Mouse (Mus musculus) CH12.LX (cell line): ENCODE results near the gene Asb11. TPM values are rescaled to one million over a fixed set of nuclear protein-coding genes. Genes with fewer than 3 reads are reported as not detected.
A peak's percentile ranks its signal among the peaks of the same experiment; 100 is the strongest.

ENCODE experiments used
- DNase-seq: peaks from one replicate; pipeline ENCODE4 v3.0.0-alpha.2; 2013; ENCODE audit errors: extremely low read depth
- H3K27ac ChIP-seq: 2 replicates; pipeline ENCODE4 v1.5.1; 2012; ENCODE audit warnings: low read depth, mild to moderate bottlenecking, control low read depth, moderate library complexity; ENCODE audit not compliant: insufficient read depth
- H3K27me3 ChIP-seq: replicated peaks from 2 replicates; pipeline ENCODE3; 2012; ENCODE audit warnings: inconsistent platforms
- H3K36me3 ChIP-seq, 2 experiments: replicated peaks in 1 of 2; 2 replicates each; pipeline versions ENCODE3 to v1.6.1; 2012; ENCODE audit warnings: inconsistent platforms in 1 of 2, low read length in 1 of 2, mild to moderate bottlenecking in 1 of 2, mixed read lengths in 1 of 2, moderate library complexity in 1 of 2; ENCODE audit not compliant: control insufficient read depth in 1 of 2, insufficient read depth in 1 of 2
- H3K4me1 ChIP-seq, 2 experiments: 2 replicates each; pipeline ENCODE4 v1.6.1; 2012; ENCODE audit warnings: inconsistent platforms in 1 of 2, moderate library complexity in 1 of 2; ENCODE audit not compliant: insufficient read depth in 2 of 2, control insufficient read depth in 1 of 2
- H3K4me2 ChIP-seq: 2 replicates; pipeline ENCODE4 v1.6.1; 2012; ENCODE audit warnings: low read depth, mild to moderate bottlenecking, control low read depth; ENCODE audit not compliant: poor library complexity, insufficient read depth, severe bottlenecking
- H3K4me3 ChIP-seq, 3 experiments: fragments of 150-350 bp in 1 of 3; sonication (generic) in 1 of 3; replicated peaks in 1 of 3; 2 replicates each; pipeline versions ENCODE3 to v1.5.1; 2011 to 2012; ENCODE audit warnings: low read depth in 2 of 3, low read length in 2 of 3, mild to moderate bottlenecking in 2 of 3, moderate library complexity in 2 of 3, control low read depth in 1 of 3, improper control_type of control experiment in 1 of 3, inconsistent platforms in 1 of 3, mixed read lengths in 1 of 3; ENCODE audit not compliant: poor library complexity in 1 of 3
- H3K79me2 ChIP-seq: replicated peaks from 2 replicates; pipeline ENCODE4 v1.6.1; 2012; ENCODE audit warnings: mild to moderate bottlenecking, moderate library complexity; ENCODE audit not compliant: control insufficient read depth, poor library complexity, insufficient read depth, severe bottlenecking; ENCODE audit errors: extremely low read depth
- H3K9ac ChIP-seq: 2 replicates; pipeline ENCODE4 v1.6.1; 2012; ENCODE audit warnings: low read depth, mild to moderate bottlenecking, control low read depth, moderate library complexity; ENCODE audit not compliant: insufficient read depth
- H3K9me3 ChIP-seq: replicated peaks from 2 replicates; pipeline ENCODE3; 2012; ENCODE audit warnings: low read length, inconsistent platforms, mixed read lengths
- CHD1 ChIP-seq: IDR thresholded peaks from 2 replicates; pipeline ENCODE4 v1.6.1; 2012; ENCODE audit warnings: low read depth, low read length, improper control_type of control experiment, inconsistent platforms
- CHD2 ChIP-seq: IDR thresholded peaks from 2 replicates; pipeline ENCODE4 v1.6.1; 2011; ENCODE audit warnings: low read length, improper control_type of control experiment
- ETS1 ChIP-seq: conservative IDR thresholded peaks from 2 replicates; pipeline ENCODE4 v1.6.1; 2012; ENCODE audit warnings: low read depth, mild to moderate bottlenecking, inconsistent platforms, low read length, improper control_type of control experiment, moderate library complexity
- IRF4 ChIP-seq: IDR thresholded peaks from 2 replicates; pipeline ENCODE4 v1.6.1; 2014; ENCODE audit warnings: low read depth, mild to moderate bottlenecking, inconsistent platforms, low read length, improper control_type of control experiment
- JUN ChIP-seq: IDR thresholded peaks from 2 replicates; pipeline ENCODE4 v1.6.1; 2011; ENCODE audit warnings: low read depth, mild to moderate bottlenecking, low read length, improper control_type of control experiment, moderate library complexity; ENCODE audit not compliant: insufficient read depth
- JUND ChIP-seq: conservative IDR thresholded peaks from 2 replicates; pipeline ENCODE4 v1.6.1; 2011; ENCODE audit warnings: low read depth, low read length, improper control_type of control experiment
- KAT2A ChIP-seq: IDR thresholded peaks from 2 replicates; pipeline ENCODE4 v1.6.1; 2012; ENCODE audit warnings: low read length, improper control_type of control experiment, inconsistent platforms; ENCODE audit not compliant: insufficient replicate concordance
- MAFK ChIP-seq: IDR thresholded peaks from 2 replicates; pipeline ENCODE4 v1.6.1; 2011; ENCODE audit warnings: low read length, improper control_type of control experiment; ENCODE audit not compliant: insufficient replicate concordance
- MAZ ChIP-seq: IDR thresholded peaks from 2 replicates; pipeline ENCODE4 v1.6.1; 2012; ENCODE audit warnings: low read depth, mild to moderate bottlenecking, inconsistent platforms, low read length, improper control_type of control experiment, moderate library complexity
- MXI1 ChIP-seq: IDR thresholded peaks from 2 replicates; pipeline ENCODE4 v1.6.1; 2011; ENCODE audit warnings: mild to moderate bottlenecking, low read depth, low read length, improper control_type of control experiment
- MYC ChIP-seq: IDR thresholded peaks from 2 replicates; pipeline ENCODE4 v1.6.1; 2011; ENCODE audit warnings: low read depth, mild to moderate bottlenecking, improper control_type of control experiment, low read length
- NELFE ChIP-seq: IDR thresholded peaks from 2 replicates; pipeline ENCODE4 v1.6.1; 2011; ENCODE audit warnings: low read depth, low read length, improper control_type of control experiment
- NRF1 ChIP-seq: IDR thresholded peaks from 2 replicates; pipeline ENCODE4 v1.6.1; 2014; ENCODE audit warnings: low read depth, mild to moderate bottlenecking, inconsistent platforms, low read length, improper control_type of control experiment, moderate library complexity
- POLR2AphosphoS2 ChIP-seq: IDR thresholded peaks from 2 replicates; pipeline ENCODE4 v1.6.1; 2011; ENCODE audit warnings: low read depth, low read length, improper control_type of control experiment
- RAD21 ChIP-seq: IDR thresholded peaks from 2 replicates; pipeline ENCODE4 v1.6.1; 2011; ENCODE audit warnings: low read depth, mild to moderate bottlenecking, low read length, improper control_type of control experiment, moderate library complexity
- SMC3 ChIP-seq: IDR thresholded peaks from 2 replicates; pipeline ENCODE4 v1.6.1; 2011; ENCODE audit warnings: low read depth, low read length, improper control_type of control experiment
- TCF12 ChIP-seq: IDR thresholded peaks from 2 replicates; pipeline ENCODE4 v1.6.1; 2014; ENCODE audit warnings: low read depth, mild to moderate bottlenecking, inconsistent platforms, low read length, improper control_type of control experiment
- UBTF ChIP-seq: IDR thresholded peaks from 2 replicates; pipeline ENCODE4 v1.6.1; 2012; ENCODE audit warnings: low read depth, mild to moderate bottlenecking, inconsistent platforms, low read length, improper control_type of control experiment, moderate library complexity
- USF1 ChIP-seq: IDR thresholded peaks from 2 replicates; pipeline ENCODE4 v1.6.1; 2014; ENCODE audit warnings: low read depth, mild to moderate bottlenecking, inconsistent platforms, low read length, improper control_type of control experiment
- USF2 ChIP-seq: conservative IDR thresholded peaks from 2 replicates; pipeline ENCODE4 v1.6.1; 2011; ENCODE audit warnings: low read depth, low read length, improper control_type of control experiment
- ZKSCAN1 ChIP-seq: IDR thresholded peaks from 2 replicates; pipeline ENCODE4 v1.6.1; 2012; ENCODE audit warnings: low read depth, inconsistent platforms, low read length, improper control_type of control experiment, borderline replicate concordance
- ZMIZ1 ChIP-seq: IDR thresholded peaks from 2 replicates; pipeline ENCODE4 v1.6.1; 2012; ENCODE audit warnings: low read depth, mild to moderate bottlenecking, inconsistent platforms, low read length, improper control_type of control experiment
- dilution Hi-C: fragments of 300-500 bp; cut with MboI; formaldehyde crosslinking; loops from 2 replicates; pipeline ENCODE4 v1.14.3; 2020; ENCODE audit warnings: low sequenced_read_pairs; ENCODE audit not compliant: extremely low pct_unique_long_range_greater_than_20kb, extremely low pct_ligation_motif_present
- in situ Hi-C: fragments of 300-500 bp; cut with MboI; formaldehyde crosslinking; loops from 3 replicates; pipeline ENCODE4 v1.14.3; 2019; ENCODE audit warnings: low sequenced_read_pairs, low pct_ligation_motif_present, low pct_unique_long_range_greater_than_20kb, mixed read lengths
- polyA plus RNA-seq: library from polyadenylated mRNA; unstranded; fragments of >175 nt; gene quantifications from 2 replicates; pipeline ENCODE4 v1.2.1, GENCODE M21; 2012; ENCODE audit warnings: low read depth; ENCODE audit not compliant: insufficient read length
- total RNA-seq, 2 experiments: library from RNA; depleted of rRNA; stranded (reverse); fragments of 300-350 nt in 1 of 2; fragments of >200 nt in 1 of 2; gene quantifications; 2 replicates each; pipeline ENCODE4 v1.2.3; 2012 to 2014

Asb11 gene
- total and polyA plus RNA-seq, 3 experiments: not detected

GRCm38 (mm10) chrX:164419471-164419939, 17.3 kb upstream of the Asb11 start, which contains the start of gene Piga (continued):
- TF ChIP-seq USF2 (no peak), CHD2 (no peak), USF1 (no peak), JUN (no peak), RAD21 (no peak), MXI1 (peak; percentile 63; the same call in 1 of the 2 replicates), IRF4 (no peak), NELFE (peak; percentile 68; the same call in 1 of the 2 replicates), UBTF (no peak), ETS1 (no peak), MYC (no peak), ZMIZ1 (no peak), POLR2AphosphoS2 (no peak)

GRCm38 (mm10) chrX:164419955-164420354, 16.8 kb upstream of the Asb11 start:
- Histone ChIP-seq H3K27ac (no peak overlapping the region), H3K9me3 (no peaks in the 10 kb centered on the region), H3K9ac (peak overlapping the region; percentile 92), H3K4me3 (peak overlapping the region; percentile 68 to 77 (median 77)), H3K36me3 (peaks cover 7 to 16% of the 10 kb centered on the region in 2 experiments), H3K4me1 (peaks cover 0 to 15% of the 10 kb centered on the region in 2 experiments; a peak in 1 of 4 replicates), H3K4me2 (peak overlapping the region; percentile 62; the same call in 1 of the 2 replicates), H3K79me2 (peaks cover 10% of the 10 kb centered on the region; the same call in 1 of the 2 replicates), H3K27me3 (no peaks in the 10 kb centered on the region)
- no peak for DNase-seq
- dilution Hi-C loops (no loop called here), in situ Hi-C loops (no loop called here)
- TF ChIP-seq UBTF (no peak), MAZ (no peak), SMC3 (no peak), NRF1 (no peak), JUND (no peak), ZKSCAN1 (no peak), RAD21 (no peak), USF1 (no peak), MAFK (no peak), JUN (no peak), KAT2A (no peak), CHD1 (no peak), TCF12 (no peak)
